Mouse (Mus musculus): Measurements from ENCODE around the gene Myh14.

GRCm38 (mm10) chr7:44630437-44630836, 40.2 kb downstream of the Myh14 start:
- TF ChIP-seq CTCF (IDR thresholded peaks at IDR 0.05; ENCODE audit: low read depth, low read length) (no peak), POLR2A (IDR thresholded peaks at IDR 0.05; ENCODE audit: borderline replicate concordance, low read depth, low read length) (no peak)
